Mouse (Mus musculus) erythroblast, embryonic 14.5 days (primary cell): ENCODE results near the gene Nav1.

Source experiments
- GATA1 ChIP-seq: IDR thresholded peaks from 2 replicates; pipeline ENCODE4 v1.6.1; 2012; ENCODE audit warnings: low read length, inconsistent platforms, mixed read lengths
- TAL1 ChIP-seq: IDR thresholded peaks from 3 replicates; pipeline ENCODE4 v1.6.1; 2012; ENCODE audit warnings: low read length, inconsistent platforms, mixed read lengths

GRCm38 (mm10) chr1:135542080-135542479 is 65.0 kb downstream of the Nav1 start:
- TF ChIP-seq TAL1 (no peak), GATA1 (no peak)
